Mouse (Mus musculus) heart, postnatal 0 days (tissue): ENCODE data around the gene Urah.

Source experiments
- CTCF ChIP-seq: IDR thresholded peaks from 2 replicates; pipeline ENCODE4 v1.5.1; 2016; ENCODE audit warnings: antibody characterized with exemption, control low read depth, low read depth
- EP300 ChIP-seq: IDR thresholded peaks from 2 replicates; pipeline ENCODE4 v1.6.1; 2016; ENCODE audit warnings: antibody characterized with exemption, low read depth

DNA sequence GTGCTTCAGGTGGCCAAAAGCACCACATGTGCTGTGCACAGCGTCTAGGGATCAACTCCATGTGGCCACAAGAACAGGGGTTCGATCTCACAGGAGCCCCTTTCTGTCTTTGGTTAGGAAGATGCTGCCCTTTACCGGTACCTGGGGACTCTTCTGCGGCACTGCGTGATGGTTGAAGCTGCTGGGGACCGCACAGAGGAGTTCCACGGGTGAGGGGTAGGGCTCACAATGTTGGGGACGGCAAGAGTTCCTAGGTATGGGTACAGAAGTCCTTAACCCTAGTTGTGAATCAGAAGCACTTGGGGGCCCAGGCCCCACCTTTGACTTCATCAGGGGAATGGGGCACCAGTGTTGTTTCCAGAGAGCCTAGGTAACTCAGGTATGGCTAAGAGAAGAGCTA, 23.9 kb downstream of the Urah start:
- TF ChIP-seq CTCF, result no peak
- TF ChIP-seq EP300, result no peak
